Mouse (Mus musculus) C2C12 (cell line): ENCODE data around the gene Ccdc162. TPM values are rescaled to one million over a fixed set of nuclear protein-coding genes. Genes with fewer than 3 reads are reported as not detected.

Experiments used
- H3K27me3 ChIP-seq: one replicate; pipeline ENCODE4 v1.6.1; 2011; ENCODE audit not compliant: control insufficient read depth, insufficient read depth, insufficient read length
- H3K36me3 ChIP-seq: one replicate; pipeline ENCODE4 v1.6.1; 2011; ENCODE audit not compliant: control insufficient read depth, insufficient read depth
- H3K4me3 ChIP-seq: one replicate; pipeline ENCODE4 v1.5.1; 2011; ENCODE audit warnings: mild to moderate bottlenecking, control low read depth; ENCODE audit not compliant: poor library complexity, insufficient read depth, severe bottlenecking
- H3K79me2 ChIP-seq: one replicate; pipeline ENCODE4 v1.6.1; 2011; ENCODE audit not compliant: control insufficient read depth, insufficient read depth
- H3K79me3 ChIP-seq: one replicate; pipeline ENCODE4 v1.6.1; 2011; ENCODE audit warnings: low read depth, control low read depth
- H3ac ChIP-seq: one replicate; pipeline ENCODE3; 2011; ENCODE audit warnings: low read depth; ENCODE audit not compliant: control insufficient read depth, insufficient read length
- CEBPB ChIP-seq: IDR thresholded peaks from one replicate; pipeline ENCODE4 v1.6.1; 2011; ENCODE audit warnings: low read depth, mild to moderate bottlenecking, control low read depth, moderate library complexity
- CTCF ChIP-seq: IDR thresholded peaks from one replicate; pipeline ENCODE4 v1.5.1; 2011; ENCODE audit not compliant: control insufficient read depth, insufficient read depth, insufficient read length
- FOSL1 ChIP-seq: IDR thresholded peaks from one replicate; pipeline ENCODE4 v1.8.0; 2011; ENCODE audit warnings: mild to moderate bottlenecking, low read length; ENCODE audit not compliant: poor library complexity, insufficient read depth, severe bottlenecking
- MAX ChIP-seq: IDR thresholded peaks from one replicate; pipeline ENCODE4 v1.6.1; 2011; ENCODE audit warnings: mild to moderate bottlenecking, control low read depth
- MYOD1 ChIP-seq: IDR thresholded peaks from one replicate; pipeline ENCODE4 v1.6.1; 2011; ENCODE audit warnings: low read depth; ENCODE audit not compliant: control insufficient read depth, insufficient read length
- MYOG ChIP-seq: IDR thresholded peaks from one replicate; pipeline ENCODE4 v1.6.1; 2011; ENCODE audit not compliant: control insufficient read depth, insufficient read length; ENCODE audit errors: extremely low read depth
- USF1 ChIP-seq: IDR thresholded peaks from one replicate; pipeline ENCODE4 v1.6.1; 2011; ENCODE audit warnings: low read depth, mild to moderate bottlenecking, control low read depth, moderate library complexity
- polyA plus RNA-seq: library from polyadenylated mRNA; unstranded; fragments of >200 nt; fragmentation: generic; extraction: Trizol; gene quantifications from one replicate; pipeline ENCODE4 v1.2.1, GENCODE M21; 2012; ENCODE audit warnings: missing spikeins

The Ccdc162 gene
- polyA plus RNA-seq, 1 experiment: 0.13 TPM

DNA sequence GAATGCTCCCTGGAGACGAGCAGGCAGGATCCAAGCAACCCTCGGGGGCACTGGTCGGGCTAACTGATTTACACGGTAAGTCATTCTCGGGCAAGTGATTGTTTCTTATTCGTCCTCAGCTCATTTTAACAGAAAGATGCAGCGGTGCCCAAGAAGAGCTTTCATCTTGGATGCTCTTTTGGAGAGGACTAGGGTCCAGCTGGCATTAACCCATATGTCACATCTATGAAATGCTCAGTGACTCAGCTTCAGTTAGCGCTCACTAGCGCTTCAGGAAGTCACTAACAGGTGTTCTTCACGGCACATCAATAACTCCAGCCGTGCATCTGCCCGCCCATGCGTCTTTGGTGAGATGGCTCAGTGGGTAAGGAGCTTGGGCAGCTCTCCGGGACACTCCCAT is 877 bp downstream of the Ccdc162 start:
- no peaks in the 10 kb centered on the region for H3K79me3 ChIP-seq
- TF ChIP-seq MYOD1: no peak
- TF ChIP-seq CTCF: no peak
- no peak for TF ChIP-seq MYOG
- TF ChIP-seq MAX: no peak
- no peak for TF ChIP-seq CEBPB
- no peak for TF ChIP-seq USF1
- no peak for TF ChIP-seq FOSL1
- no peak overlapping the region for H3ac ChIP-seq
- H3K36me3 ChIP-seq: peaks cover 8% of the 10 kb centered on the region
- H3K4me3 ChIP-seq: no peak overlapping the region
- H3K27me3 ChIP-seq: no peaks in the 10 kb centered on the region
- H3K79me2 ChIP-seq: no peaks in the 10 kb centered on the region

DNA sequence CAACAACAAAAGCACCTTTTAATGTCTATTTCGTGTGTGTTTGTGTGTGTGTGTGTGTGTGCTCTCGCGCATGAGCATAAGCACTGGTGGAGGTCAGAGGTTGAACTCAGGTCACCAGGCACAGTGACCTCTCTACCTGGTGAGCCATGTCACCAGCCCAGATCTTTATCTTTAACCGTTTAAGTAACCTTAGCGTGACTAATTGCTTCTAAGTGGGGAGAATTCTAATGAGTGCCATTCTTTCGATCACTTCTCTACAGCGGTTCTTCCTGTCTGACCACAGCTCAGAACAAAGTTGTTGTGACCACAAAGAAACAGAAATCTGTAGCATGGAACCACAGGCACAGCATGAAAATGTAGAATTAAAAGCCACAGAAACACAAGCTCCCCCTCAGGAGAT is 5.0 kb downstream of the Ccdc162 start:
- Histone ChIP-seq H3K79me2 (no peaks in the 10 kb centered on the region), H3K79me3 (no peaks in the 10 kb centered on the region), H3ac (no peak overlapping the region), H3K4me3 (no peak overlapping the region), H3K36me3 (no peaks in the 10 kb centered on the region), H3K27me3 (no peaks in the 10 kb centered on the region)
- no peak for TF ChIP-seq FOSL1

- no peak overlapping the region for H3ac ChIP-seq
- no peak overlapping the region for H3K4me3 ChIP-seq
- no peak for TF ChIP-seq CEBPB
- TF ChIP-seq USF1: no peak
- TF ChIP-seq FOSL1: no peak
- TF ChIP-seq MYOG: no peak
- no peak for TF ChIP-seq MAX
- no peak for TF ChIP-seq MYOD1
- TF ChIP-seq CTCF: no peak
- no peaks in the 10 kb centered on the region for H3K79me2 ChIP-seq
- H3K27me3 ChIP-seq: no peaks in the 10 kb centered on the region
- H3K79me3 ChIP-seq: no peaks in the 10 kb centered on the region
- H3K36me3 ChIP-seq: no peaks in the 10 kb centered on the region
These were observed 5.7 kb downstream of the Ccdc162 start for GRCm38 (mm10) chr10:41710773-41711172.

DNA sequence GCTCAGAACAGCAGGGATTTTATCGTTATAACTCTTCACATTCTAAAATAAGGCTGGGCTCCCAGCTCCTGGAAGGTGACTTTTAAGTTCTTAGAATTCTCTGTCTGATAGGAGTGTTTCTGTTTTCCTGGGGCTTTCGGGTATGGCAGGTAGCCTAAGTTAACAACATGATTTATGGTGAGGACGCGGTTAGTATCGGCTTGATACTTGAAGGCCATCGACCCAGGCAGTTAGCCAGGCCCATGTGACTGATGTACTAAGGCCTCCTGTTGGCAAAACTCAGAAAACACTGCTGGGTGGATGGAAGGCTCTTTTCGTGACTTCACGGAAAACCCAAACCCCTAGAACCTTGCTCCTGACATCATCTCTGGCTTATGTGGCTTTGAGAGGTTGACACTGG is 7.1 kb downstream of the Ccdc162 start:
- no peaks in the 10 kb centered on the region for H3K27me3 ChIP-seq
- no peak overlapping the region for H3K4me3 ChIP-seq
- no peak overlapping the region for H3ac ChIP-seq
- H3K79me3 ChIP-seq: no peaks in the 10 kb centered on the region
- no peaks in the 10 kb centered on the region for H3K36me3 ChIP-seq
- no peaks in the 10 kb centered on the region for H3K79me2 ChIP-seq
- no peak for TF ChIP-seq MYOG
- TF ChIP-seq FOSL1: no peak

DNA sequence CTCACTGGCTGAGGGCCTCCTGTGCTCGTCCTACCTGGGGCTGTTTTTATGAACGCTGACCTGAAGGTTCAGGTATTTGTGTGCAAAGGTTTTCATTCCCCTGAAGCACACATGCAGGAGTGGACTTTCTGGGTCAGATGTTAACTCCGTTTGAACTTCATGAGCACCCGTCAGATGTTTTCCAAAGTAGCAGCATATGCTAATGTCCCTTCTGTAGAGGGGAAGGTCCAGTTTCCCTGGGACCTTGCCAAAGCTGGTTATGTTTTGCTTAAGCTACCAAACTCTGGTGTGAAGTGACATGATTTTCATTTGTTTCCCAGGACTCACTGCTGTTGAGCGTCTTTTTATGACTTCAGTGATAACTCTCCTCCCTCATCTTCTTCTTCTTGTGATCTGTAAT is 16.8 kb downstream of the Ccdc162 start:
- no peaks in the 10 kb centered on the region for H3K36me3 ChIP-seq
- no peak overlapping the region for H3ac ChIP-seq
- no peak for TF ChIP-seq USF1
- TF ChIP-seq CEBPB: no peak
- no peak for TF ChIP-seq MYOD1
- TF ChIP-seq MYOG: no peak
- no peak for TF ChIP-seq MAX
- no peak for TF ChIP-seq CTCF
- TF ChIP-seq FOSL1: no peak
- H3K4me3 ChIP-seq: no peak overlapping the region
- H3K79me2 ChIP-seq: no peaks in the 10 kb centered on the region
- no peaks in the 10 kb centered on the region for H3K79me3 ChIP-seq
- peaks cover 14% of the 10 kb centered on the region for H3K27me3 ChIP-seq

- H3K27me3 ChIP-seq: peaks cover 29% of the 10 kb centered on the region
- TF ChIP-seq MYOG (no peak), CEBPB (no peak), CTCF (no peak), FOSL1 (no peak), MAX (no peak), MYOD1 (no peak), USF1 (no peak)
- H3K79me3 ChIP-seq: no peaks in the 10 kb centered on the region
- H3K36me3 ChIP-seq: no peaks in the 10 kb centered on the region
- H3ac ChIP-seq: no peak overlapping the region
- H3K79me2 ChIP-seq: no peaks in the 10 kb centered on the region
- no peak overlapping the region for H3K4me3 ChIP-seq
These were observed 19.4 kb downstream of the Ccdc162 start for GRCm38 (mm10) chr10:41697040-41697439.
